Mouse (Mus musculus) ZHBTc4 (cell line): Measurements from ENCODE around the gene Zfp619.
A peak's percentile ranks its signal among the peaks of the same experiment; 100 is the strongest.

ENCODE experiments used
- DNase-seq: peaks from one replicate; pipeline ENCODE4 v3.0.0-alpha.2; 2011; ENCODE audit warnings: low read depth, low spot score

The Zfp619 gene

DNA sequence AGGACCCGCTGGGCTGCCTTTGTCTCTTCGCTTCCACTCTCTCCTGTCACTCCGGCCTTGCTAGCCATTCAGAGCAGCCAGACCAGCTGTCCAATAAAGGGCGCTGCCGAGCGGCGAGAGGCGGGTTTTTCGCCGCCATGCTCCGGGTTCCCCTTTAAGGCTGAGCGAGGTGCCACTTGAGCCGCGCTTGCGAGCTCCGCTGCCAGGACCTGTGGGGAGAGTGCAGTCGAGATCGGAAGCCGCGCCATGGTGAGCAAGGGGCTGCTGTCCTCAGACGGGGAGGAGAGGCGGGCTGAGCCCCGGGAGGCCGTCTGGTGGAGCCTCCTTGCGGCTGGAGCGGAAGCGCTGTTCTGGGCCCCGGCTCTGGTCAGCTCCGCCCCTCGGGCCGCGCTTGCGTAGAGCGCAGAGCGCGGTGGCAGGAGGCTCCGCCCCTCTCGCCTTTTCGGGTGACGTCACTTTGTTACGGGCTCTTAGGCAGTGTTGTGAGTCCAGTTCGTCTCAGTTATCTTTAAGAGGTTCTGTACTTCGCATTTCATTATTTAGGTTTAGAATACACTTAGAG lies at the start of gene Zfp619:
TSS of gene Zfp619 (plus strand) at position 151 of the 562 bp plus-strand sequence.
- peak; percentile 97 for DNase-seq

DNA sequence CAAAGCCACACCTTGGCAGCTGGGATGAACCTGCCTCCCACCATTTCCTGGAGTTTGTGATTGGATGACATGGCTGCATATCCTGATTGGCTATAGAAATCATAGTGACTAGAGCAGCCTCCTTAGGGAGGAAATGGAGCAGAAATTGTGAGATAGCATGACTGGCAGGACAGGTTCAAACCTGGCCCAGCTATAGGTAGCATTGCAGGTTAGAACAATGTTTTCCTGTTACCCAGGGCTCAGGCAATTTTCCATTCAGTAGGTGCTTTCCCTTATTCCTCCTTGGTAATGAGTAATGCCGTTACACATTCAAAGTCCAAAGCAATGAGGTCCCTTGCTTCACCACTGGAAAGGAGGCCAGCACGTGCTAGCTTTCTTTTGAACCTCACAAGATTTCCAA lies 38.6 kb upstream of the Zfp619 start:
- DNase-seq, result no peak

DNA sequence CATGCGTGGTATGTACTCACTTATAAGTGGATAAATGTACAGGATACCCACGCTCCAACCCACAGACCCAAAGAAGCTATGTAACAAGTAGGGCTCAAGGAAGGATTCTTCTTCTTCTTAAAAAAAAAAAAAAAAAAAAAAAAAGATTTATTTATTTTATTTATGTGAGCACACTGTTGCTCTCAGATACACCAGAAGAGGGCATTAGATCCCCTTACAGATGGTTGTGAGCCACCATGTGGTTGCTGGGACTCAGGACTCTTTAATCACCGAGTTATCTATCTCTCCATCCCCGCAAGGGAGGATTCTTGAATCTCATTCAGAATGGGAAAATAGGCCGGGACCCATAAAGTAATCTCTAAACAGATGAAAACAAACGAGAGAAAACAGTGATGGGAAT lies 33.2 kb upstream of the Zfp619 start:
- peak; percentile 42 for DNase-seq

DNA sequence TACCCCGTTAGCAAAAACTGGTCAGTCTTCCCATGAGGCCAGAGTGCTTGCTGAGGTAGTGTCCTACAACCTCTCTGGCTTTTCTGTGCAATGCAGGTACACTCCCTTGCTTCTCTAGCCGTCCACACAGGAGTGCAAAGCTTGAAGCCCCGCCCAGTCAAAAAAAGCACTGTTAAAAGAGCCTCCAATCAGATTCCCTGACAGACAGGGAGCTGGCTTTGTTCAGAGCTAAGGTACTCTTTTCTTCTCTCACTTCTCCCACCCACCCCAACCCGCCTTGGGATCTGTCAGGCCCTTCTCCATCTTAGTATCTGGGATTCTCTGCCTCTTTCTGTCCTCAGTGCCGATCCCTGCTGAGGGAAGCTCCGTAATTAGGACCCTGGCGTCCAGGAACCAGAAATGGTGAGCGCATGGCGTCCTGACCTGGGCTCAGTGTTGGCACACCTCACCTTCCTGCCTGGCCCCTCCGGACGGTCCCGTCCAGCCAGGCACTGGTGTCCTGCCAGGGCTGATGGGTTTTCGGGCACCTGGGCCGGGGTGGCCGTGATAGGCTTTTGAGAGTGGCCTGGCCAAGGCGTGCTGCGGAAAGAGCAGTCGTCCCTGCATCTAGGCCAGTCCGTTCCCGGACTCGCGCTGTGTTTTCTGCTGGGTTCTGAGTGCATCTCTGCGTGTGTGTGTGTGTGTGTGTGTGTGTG lies 30.3 kb upstream of the Zfp619 start:
- peak; percentile 78 for DNase-seq

DNA sequence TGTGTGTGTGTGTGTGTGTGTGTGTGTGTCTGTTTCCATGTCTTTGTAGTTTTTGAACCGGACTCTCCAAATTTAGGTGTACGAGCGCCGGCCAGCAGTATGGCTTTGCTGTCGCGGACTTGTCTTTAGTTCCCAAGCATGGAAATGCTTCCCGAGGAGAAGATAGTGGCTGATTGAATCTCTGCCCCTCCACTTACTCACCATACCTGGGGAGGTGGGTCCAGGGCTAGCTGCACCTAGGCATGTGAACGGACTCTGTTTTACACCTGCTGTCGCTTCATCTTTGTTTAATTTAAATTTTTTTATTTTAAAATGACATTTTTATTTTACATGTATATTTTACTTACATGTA lies 29.7 kb upstream of the Zfp619 start:
- DNase-seq, result no peak

DNA sequence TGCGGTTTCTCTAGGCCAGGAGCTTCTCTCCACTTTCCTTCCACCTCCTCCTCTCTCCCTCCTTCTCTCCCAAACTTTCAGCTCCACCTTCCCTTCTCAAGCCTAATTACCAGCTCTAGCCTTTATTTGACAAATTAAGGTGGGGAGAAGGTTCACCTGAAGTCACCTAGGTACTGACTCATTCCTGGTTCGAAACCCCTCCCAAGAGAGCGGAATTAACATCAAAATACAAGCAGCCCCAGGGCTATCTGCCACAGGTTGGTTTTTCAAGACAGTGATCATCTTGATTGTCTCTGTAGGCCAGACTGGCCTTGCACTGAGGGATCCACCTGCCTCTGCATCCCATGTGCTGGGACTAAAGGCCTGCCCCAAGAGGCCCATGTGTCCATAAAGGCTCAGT lies 22.9 kb upstream of the Zfp619 start:
- DNase-seq, result peak; percentile 28

DNA sequence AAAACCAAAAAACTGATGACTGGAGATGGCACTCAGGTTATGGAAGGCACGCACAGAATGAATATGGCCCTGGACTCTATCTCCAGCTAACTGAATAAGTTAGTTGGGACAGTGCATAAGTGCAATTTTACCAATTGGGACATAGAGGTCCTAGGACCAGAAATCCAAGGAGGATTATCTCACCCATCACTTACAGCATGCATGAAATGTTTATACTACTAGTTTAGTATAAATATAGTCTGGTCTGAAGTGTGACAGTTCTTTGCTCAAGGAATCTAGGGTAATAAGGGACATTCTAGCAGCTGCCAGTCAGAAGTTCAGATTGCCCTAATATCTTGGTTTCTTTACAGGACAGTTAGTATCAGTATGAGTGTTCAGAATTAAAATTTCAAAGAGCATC lies 13.5 kb upstream of the Zfp619 start:
- DNase-seq, result no peak

DNA sequence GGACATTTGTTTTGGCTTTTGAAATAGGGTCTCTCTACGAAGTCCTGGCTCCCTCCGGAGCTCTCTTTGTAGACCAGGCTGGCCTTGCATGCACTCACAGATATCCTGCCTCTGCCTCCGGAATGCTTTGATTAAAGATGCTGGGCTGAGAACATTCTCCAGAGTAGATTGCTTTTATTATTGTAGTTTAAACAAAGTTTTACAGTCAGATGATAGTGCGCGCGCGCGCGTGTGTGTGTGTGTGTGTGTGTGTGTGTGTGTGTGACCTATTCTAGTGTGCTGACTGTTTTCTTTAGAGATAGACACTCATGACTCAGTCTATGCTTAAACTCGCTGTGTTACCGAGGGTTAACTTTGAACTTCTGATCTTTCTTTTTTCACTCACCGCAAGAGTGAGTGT lies 796 bp downstream of the Zfp619 start:
- DNase-seq, result peak; percentile 27

DNA sequence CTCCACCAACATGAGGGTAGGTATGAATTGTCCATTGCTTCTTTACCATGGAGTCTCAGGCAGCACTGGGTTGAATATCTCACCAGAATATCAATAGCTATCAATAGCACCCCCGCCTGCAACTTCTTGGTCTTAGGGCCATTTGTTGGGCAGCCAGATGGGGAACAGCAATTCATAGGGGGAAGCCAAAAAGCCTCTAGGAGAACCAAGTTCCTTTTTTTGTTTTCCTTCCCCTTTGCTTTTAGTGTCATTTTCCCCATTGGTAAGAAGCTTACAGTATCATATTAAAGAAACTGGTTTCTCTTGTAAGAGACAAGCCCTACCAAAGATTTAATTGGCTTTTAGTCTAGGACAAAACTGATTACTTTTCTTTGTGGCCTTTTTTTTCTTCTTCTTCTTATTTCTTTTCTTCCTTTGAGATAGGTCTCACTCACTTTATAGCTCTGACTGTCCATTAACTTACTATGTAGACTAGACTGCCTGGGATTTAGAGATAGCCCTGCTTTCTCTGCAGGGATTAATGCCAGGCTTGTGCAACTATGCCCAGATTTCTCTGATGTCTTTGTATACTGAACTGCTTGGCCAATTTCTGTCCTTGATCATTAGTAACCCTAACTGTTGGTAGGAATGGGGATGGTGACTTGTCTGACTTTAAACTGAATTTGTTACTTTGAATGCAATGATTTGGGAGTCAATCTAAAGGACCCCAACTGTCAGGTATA lies 6.3 kb downstream of the Zfp619 start:
- DNase-seq, result no peak

DNA sequence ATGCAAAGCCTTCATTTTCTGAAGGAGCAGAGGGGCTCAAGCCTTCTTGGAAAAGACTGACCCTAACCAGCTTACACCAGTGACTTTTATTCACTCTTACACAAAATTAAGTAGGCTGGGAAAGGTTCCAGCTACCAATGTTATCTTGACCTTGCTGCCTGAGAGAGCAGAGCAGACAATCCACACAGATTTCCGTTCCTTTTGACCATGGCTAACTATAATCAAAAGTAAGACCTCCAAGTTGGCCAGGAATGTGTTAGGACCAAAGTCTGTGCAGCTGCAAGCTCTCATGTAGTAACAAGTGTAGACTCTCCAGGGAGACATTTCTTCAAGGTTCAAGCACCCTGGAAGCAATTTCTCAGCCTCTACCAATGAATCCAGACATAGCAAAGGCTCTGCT lies 25.6 kb downstream of the Zfp619 start:
- no peak for DNase-seq

DNA sequence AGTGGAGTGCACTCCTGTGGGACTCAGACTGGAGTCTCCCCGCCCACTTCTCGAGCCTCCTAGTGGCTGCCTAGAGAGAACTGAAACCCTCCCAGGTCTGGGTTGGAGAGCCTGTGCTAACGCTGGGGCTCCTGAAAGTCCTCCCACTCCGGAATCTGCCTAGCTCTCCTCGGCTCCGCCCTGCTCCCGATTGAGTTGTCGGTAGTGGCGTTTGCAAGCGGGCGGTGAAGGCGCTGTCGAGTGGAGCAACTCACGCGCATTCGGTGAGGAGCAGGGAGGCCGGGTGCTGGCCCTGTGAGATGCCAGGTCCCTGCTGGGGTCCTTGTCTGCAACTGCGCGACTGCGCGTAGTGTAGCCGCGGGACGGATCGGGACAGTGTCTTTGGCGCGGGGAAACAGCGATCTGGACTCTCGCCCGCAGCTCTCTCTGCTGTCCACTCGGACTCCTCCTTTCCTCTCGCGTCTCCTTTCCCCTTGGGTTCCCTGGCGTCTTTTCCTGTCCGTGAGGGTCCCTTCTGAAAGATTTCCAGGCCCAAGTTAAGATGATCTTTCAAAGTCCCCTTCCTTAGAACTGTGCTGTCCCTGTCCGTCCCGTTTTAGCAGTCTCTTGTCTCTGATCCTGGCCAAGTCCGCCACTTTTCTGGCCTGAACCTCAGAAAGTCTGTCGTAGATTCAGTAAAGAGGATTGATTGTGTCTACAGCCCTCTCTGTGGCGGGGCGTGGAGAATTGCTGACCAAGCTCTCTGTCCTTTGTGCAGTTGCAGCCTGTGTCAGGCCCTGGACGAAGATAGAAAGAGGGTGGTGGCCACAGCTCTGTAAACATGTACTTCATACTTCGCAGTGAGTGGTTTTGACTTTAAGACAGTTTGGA lies 26.9 kb downstream of the Zfp619 start:
- DNase-seq, result peak; percentile 95

DNA sequence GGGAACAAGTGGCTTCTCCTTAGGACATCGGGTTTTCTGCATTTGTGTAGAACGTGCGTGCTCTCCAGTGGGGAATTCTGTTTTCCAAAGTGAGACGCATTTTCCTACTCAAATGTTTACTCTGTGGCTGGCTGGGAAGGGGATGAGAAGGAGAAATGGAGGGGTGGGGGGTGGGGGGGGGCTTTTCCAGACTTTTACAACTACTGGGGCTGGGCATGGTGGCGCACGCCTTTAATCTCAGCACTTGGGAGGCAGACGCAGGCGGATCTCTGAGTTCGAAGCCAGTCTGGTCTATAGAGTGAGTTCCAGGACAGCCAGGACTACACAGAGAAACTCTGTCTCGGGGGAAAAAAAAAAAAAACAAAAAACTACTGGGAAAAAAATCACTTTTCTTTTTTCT lies 27.6 kb downstream of the Zfp619 start:
- DNase-seq, result peak; percentile 16

DNA sequence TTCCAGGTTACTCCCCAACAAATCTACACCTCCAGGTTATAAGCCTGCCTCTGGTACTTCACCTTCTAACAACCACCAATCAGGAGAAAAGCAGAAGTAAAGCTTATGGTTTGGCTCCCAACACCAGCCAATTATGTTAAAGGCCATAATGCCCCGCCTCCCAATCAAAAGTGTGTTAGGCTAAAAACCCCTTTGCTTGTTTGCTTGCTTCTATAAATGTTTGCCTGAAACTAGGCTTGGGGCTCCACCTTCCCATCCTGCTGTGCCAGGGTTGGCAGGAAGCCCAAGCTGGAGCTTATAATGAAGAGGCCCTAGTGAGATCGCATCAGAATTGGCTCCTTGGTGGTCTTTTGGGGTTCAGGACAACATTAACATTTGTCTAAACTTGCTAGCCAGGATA lies 31.8 kb downstream of the Zfp619 start:
- DNase-seq, result no peak

DNA sequence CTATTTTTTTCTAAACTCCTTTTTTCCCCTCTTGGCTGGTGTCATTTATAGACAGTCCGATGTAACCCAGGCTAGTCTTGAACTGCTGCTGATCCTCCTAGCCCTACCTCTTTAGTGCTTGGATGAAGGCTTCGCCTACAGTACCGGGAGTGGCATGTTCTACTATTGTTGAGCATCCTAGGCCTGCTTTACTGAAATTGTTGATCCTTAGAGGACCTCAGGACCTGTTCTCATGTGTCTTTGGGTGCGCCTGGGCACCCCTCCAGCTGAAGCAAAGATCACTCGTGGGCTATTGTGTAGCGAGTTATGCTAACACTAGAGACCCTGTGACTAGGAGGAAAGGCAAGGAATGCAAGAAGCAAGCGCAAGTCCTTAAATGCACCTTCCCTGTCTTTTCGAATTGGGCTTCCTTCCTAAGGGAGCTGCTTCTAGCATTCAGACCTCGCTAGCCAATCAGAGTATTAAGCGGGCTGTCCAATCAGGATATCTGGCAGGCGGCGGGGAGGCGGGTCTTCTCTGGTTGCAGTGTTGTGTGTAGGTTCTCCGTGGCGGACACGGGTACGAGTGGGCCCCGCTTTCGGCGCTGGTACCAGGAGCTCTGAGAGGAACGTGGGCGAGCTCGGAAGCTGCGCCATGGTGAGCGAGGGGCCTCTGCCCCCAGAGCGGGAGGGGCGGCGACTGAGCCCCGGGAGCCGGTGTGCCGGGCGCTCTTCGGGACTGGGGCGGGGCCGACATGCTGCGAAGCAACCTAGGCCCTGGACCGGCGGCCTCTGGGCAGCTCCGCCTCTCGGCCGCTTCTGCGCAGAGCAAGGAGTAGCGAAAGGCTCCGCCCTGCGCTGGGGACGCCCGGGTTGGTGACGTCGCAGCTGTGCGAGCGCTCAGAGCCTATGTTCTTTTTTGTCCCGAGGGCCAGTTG lies 34.7 kb downstream of the Zfp619 start:
- DNase-seq, result peak; percentile 97

DNA sequence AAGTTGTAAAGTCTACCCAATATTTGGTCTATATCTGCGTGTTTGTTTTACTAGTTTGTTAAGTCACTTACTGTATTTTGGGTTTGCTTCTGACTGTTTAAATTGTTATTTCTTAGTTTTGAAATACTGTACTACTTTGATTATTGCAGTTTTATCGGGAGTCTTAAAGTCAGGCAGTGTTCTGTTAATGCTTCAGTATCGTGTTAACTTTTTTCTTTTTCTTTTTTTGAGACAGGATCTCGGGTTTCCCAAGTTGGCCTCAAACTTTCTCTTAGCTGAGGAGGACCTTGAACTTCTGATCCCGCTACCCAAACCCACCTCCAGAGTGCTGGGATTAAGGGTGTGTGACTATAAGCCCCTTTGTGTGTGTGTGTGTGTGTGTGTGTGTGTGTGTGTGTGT lies 35.4 kb downstream of the Zfp619 start:
- DNase-seq, result no peak

DNA sequence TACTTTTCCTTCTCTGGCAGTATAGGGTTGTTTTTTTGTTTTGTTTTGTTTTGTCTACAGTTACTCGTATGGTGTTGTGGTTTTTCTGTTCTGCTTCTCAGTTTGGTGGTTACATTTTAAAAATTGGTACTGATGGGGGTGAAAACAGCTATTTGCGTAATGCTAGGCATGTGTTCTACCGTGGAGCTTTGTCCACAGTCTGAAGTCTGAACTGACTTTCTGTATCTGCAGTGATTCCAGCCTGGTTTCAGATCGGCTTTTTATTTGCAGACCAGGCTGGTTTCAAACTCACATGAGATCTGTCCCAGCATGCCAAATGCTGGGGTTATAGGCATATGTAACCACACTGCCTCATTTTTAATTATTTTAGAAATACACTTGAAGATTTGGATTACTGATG lies 36.3 kb downstream of the Zfp619 start:
- no peak for DNase-seq

DNA sequence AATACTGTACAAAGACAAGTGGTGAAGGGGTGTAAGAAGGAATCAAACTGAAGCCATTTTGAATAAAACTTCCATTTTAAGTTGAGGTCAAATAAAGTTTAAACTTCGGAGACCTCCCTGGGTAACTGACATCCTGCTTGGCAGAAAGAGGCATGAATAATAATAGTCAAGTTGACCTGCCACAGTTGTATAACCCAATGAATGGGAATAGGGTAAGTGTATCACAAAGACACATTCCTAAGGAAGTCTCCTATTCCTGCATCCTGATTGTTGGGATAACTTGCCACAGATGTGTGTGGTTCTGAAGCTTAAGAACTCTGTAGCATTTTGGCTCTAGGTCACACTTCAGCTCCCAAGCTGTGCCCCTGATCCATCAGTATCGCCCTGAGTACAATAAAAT lies 62.5 kb downstream of the Zfp619 start:
- peak; percentile 57 for DNase-seq

DNA sequence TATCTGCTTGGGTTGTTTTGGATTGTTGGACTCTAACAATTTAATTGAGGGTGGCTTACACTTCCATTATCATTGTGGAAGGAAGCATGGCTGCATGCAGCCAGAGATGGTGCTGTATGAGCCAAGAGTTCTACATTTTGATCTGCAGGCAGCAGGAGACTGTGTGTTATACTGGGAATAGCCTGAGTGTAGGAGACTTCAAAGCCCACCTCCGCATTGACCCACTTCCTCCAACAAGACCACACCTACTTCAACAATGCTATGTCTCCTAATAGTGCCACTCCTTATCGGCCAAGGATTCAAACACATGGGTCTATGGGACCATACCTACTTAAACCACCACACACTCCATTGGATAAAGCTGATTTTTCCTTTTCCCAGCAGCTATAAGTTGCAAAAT lies 63.0 kb downstream of the Zfp619 start:
- peak; percentile 45 for DNase-seq

DNA sequence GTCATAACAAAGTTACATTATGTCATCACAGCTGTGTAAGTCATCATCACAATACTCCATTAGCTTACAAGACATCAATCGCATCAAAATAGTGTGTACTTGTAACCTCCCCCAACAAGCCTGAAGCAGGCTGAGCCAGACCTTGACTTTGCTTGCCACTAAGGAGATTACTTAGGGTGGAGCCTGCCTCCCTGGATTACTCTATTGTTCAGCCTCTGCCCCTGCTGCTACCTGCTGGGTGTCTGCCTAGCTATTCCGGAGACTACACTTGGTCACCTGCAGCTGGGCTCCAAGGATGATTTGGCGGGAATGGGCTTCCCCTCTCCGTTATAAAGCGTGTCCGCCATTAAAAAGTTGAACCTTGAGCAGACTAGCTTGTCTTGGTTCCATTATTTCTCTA lies 69.3 kb downstream of the Zfp619 start:
- peak; percentile 76 for DNase-seq

DNA sequence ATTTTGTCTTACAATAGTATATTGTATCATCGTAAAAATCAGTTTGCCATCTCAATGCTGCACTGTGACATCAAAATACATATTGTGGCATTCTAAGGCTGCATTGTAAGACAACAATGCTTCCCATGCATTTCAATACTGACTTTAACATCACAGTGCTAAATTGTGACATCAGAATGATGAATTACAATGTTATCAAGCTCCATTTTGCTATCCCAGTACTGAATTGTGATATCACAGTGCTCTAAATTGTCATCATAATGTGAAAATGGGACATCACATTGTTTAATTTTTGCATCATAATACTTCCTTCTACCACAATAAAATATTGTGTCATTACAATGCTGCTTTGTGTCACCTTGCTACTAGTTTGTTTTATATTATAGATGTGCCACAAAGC lies 70.5 kb downstream of the Zfp619 start:
- DNase-seq, result no peak

DNA sequence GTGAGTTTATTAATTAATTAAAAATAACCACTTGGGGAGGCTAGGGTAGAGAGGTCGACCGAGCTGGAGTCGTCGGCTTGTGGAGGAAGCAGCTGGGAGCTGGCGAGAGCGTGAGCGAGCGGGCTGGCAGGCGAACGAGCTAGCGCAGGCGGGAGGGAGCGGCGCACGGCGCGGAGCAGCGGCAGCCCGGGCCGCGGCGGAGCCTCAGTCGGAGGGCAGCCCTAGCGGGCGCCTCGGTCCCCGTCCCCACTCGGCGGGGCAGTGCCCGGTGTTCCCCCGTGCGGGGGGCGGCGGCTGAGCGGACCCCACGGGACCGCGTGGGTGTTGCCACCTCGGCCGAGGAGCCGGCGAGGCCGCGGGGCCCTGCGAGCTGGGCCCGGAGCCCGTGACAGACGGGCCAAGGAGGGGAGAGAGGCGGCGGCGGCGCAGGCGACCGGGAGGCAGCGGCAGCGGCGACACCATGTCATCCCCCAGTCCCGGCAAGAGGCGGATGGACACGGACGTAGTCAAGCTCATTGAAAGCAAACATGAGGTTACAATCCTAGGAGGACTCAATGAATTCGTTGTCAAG lies 71.0 kb downstream of the Zfp619 start:
- DNase-seq, result peak; percentile 36
